Mouse (Mus musculus): ENCODE measurements at regions not wholly inside any gene's neighbourhood (a gene's known extent, or its start where the extent isn't known, plus 50 kb on each side); places are given as distances from the start of the nearest gene placed in this dataset.

DNA sequence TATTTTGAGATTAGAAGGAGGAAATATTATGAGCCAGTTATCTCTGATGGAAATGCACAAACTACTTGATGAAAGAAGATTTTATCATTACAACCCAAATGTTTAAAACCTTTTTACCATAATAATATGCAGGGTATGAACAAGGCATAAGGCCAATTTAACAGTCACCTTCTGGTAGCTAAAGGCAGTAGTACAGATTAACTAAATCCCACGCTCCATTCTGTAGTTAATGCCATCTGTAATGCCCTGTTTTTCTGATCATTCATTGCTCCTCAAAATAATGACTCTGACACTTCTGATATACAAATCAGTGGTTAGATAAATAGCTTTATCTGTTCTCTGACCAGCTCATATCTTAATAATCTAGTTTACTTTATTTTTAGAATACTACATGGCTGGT is 987.8 kb downstream of the Pcdh7 start:
- no peak for DNase-seq (ENCODE audit: low read depth, low spot score)

- DNase-seq (ENCODE audit: low read depth, low spot score): peak; percentile 3
These were observed 994.6 kb downstream of the Pcdh7 start for GRCm38 (mm10) chr5:58712381-58712780.

- no peak for DNase-seq (ENCODE audit: low read depth, low spot score)
These were observed 1015.6 kb downstream of the Pcdh7 start for GRCm38 (mm10) chr5:58733366-58733765.

- DNase-seq (ENCODE audit: low read depth, low spot score): no peak
These were observed 1016.2 kb downstream of the Pcdh7 start for GRCm38 (mm10) chr5:58733961-58734360.

DNA sequence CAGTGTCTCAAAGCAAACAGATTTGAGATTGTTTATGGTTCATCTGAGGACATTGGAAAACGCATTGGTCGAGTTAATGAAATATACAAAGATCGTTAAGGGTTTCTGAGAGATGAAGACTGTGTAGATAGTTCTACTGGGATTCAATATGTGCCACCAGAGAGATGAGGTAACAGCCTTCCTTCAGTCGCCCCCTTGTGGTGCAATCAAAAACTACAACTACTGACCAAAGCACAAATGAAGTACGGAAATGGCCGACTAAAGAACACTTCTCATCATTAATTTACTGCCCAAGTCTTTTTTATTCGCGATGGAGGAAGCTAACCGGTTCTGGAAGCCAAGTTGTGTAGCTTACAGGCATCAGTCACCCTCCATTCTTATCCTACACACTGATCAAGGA is 1018.8 kb downstream of the Pcdh7 start:
- DNase-seq (ENCODE audit: low read depth, low spot score): no peak

- DNase-seq (ENCODE audit: low read depth, low spot score): no peak
These were observed 1019.6 kb downstream of the Pcdh7 start for GRCm38 (mm10) chr5:58737264-58737883.

DNA sequence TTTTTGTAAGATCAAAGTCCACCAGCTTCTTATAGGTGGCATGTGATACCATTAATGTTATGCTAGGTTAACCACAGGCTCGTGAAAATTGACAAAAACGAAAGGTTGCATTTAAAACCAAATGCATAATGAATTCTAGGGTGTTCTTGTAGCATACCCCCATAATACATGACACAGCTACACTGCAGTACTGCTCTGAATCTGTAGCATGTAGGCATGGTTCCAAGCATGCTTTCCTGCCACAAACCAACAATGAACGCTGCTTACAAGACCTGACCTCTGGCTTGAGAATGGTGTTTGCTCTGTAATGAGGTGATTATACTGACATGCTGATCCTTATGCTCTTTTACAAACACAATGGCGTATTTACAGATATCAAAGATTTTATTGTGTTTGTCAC is 1020.3 kb downstream of the Pcdh7 start:
- DNase-seq (ENCODE audit: low read depth, low spot score): no peak

GRCm38 (mm10) chr5:58740759-58741158 is 1023.0 kb downstream of the Pcdh7 start:
- no peak for DNase-seq (ENCODE audit: low read depth, low spot score)

- DNase-seq (ENCODE audit: low read depth, low spot score): no peak
These were observed 1029.9 kb downstream of the Pcdh7 start for GRCm38 (mm10) chr5:58747684-58748083.

DNA sequence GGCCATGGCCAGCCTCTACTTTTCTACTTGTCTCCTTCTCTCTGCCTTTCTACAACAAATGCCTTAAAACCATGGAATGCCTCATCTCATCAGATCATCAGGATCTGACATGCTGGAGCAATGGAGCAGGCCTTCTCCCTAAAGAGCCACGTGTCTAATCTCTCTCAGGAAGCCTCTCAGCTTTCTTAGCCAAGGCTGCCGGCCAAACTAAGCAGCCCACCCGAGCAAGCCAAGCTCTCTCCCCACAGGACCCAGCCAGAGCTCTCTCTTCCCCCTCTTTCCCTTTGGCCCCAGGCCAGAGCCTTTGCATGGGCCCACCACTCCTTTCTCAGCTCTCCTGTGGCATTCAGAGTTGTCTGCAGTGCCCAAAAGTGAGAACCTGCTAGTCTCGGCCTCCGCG is 1034.0 kb downstream of the Pcdh7 start:
- DNase-seq (ENCODE audit: low read depth, low spot score): no peak
